Mouse (Mus musculus) CH12.LX (cell line): ENCODE results near the gene 5730596B20Rik.

Experiments
- CTCF ChIP-seq, 2 experiments: IDR thresholded peaks in 1 of 2; conservative IDR thresholded peaks in 1 of 2; 2 replicates each; pipeline ENCODE4 v1.5.1; 2011 to 2012; ENCODE audit warnings: low read depth in 2 of 2, low read length in 2 of 2, improper control_type of control experiment in 1 of 2, inconsistent platforms in 1 of 2, mild to moderate bottlenecking in 1 of 2, moderate library complexity in 1 of 2
- EP300 ChIP-seq: IDR thresholded peaks from 2 replicates; pipeline ENCODE4 v1.6.1; 2011; ENCODE audit warnings: low read length, improper control_type of control experiment
- MAFK ChIP-seq: IDR thresholded peaks from 2 replicates; pipeline ENCODE4 v1.6.1; 2011; ENCODE audit warnings: low read length, improper control_type of control experiment; ENCODE audit not compliant: insufficient replicate concordance
- MAX ChIP-seq: IDR thresholded peaks from 2 replicates; pipeline ENCODE4 v1.6.1; 2011; ENCODE audit warnings: low read length, improper control_type of control experiment
- MAZ ChIP-seq: IDR thresholded peaks from 2 replicates; pipeline ENCODE4 v1.6.1; 2012; ENCODE audit warnings: low read depth, mild to moderate bottlenecking, inconsistent platforms, low read length, improper control_type of control experiment, moderate library complexity
- POLR2A ChIP-seq: IDR thresholded peaks from 2 replicates; pipeline ENCODE4 v1.6.1; 2011; ENCODE audit warnings: low read depth, mild to moderate bottlenecking, improper control_type of control experiment, low read length
- RAD21 ChIP-seq: IDR thresholded peaks from 2 replicates; pipeline ENCODE4 v1.6.1; 2011; ENCODE audit warnings: low read depth, mild to moderate bottlenecking, low read length, improper control_type of control experiment, moderate library complexity
- RCOR1 ChIP-seq: conservative IDR thresholded peaks from 2 replicates; pipeline ENCODE4 v1.6.1; 2012; ENCODE audit warnings: low read depth, mild to moderate bottlenecking, inconsistent platforms, low read length, improper control_type of control experiment
- SMC3 ChIP-seq: IDR thresholded peaks from 2 replicates; pipeline ENCODE4 v1.6.1; 2011; ENCODE audit warnings: low read depth, low read length, improper control_type of control experiment
- TCF12 ChIP-seq: IDR thresholded peaks from 2 replicates; pipeline ENCODE4 v1.6.1; 2014; ENCODE audit warnings: low read depth, mild to moderate bottlenecking, inconsistent platforms, low read length, improper control_type of control experiment
- ZC3H11A ChIP-seq: IDR thresholded peaks from 2 replicates; pipeline ENCODE4 v1.6.1; 2012; ENCODE audit warnings: low read depth, mild to moderate bottlenecking, inconsistent platforms, low read length, improper control_type of control experiment
- ZMIZ1 ChIP-seq: IDR thresholded peaks from 2 replicates; pipeline ENCODE4 v1.6.1; 2012; ENCODE audit warnings: low read depth, mild to moderate bottlenecking, inconsistent platforms, low read length, improper control_type of control experiment

GRCm38 (mm10) chr6:52226569-52227257 is 49.4 kb downstream of the 5730596B20Rik start:
- TF ChIP-seq POLR2A (no peak), TCF12 (no peak), EP300 (no peak), CTCF (conservative IDR thresholded peaks at IDR 0.05 in 1 of 2, IDR thresholded peaks at IDR 0.05 in 1 of 2; ENCODE audit: low read depth in 2 of 2, low read length in 2 of 2) (no peak), MAFK (no peak), ZC3H11A (no peak), RAD21 (no peak), SMC3 (no peak), MAZ (no peak), MAX (no peak), RCOR1 (no peak), ZMIZ1 (no peak)
